Mouse (Mus musculus): Measurements from ENCODE around the gene Thumpd2. TPM values are rescaled to one million over a fixed set of nuclear protein-coding genes. Genes with fewer than 3 reads are reported as not detected.

Thumpd2 gene
- total RNA-seq, 2 experiments from 2014 or later, result 4.7 to 4.8 TPM

DNA sequence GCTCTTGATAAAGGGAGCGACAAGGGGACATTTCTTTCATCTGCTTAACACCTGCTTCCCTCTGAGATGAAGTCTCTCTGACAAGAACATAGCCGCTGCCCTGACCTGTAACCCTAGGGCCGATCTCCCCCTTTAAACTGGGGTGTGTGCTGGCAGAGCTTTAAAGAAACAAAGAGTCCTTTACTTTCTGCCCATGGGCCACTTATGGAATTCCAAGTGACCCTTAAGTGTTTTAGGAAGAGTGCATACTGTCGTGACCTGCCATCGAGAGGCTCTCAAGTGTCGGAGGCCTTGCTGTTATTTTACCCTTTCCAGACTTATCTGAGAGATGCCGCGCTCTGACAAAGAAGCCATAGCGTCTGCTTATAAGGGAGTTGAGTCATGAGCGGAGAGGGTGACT, 84.8 kb downstream of the Thumpd2 start:
- intact Hi-C loops (cut with DNase I), result loop anchor here (5.0 kb wide), 1 partner anchor 153 kb away; no protein-coding TSS in a partner anchor
- DNase-seq, result no peak

DNA sequence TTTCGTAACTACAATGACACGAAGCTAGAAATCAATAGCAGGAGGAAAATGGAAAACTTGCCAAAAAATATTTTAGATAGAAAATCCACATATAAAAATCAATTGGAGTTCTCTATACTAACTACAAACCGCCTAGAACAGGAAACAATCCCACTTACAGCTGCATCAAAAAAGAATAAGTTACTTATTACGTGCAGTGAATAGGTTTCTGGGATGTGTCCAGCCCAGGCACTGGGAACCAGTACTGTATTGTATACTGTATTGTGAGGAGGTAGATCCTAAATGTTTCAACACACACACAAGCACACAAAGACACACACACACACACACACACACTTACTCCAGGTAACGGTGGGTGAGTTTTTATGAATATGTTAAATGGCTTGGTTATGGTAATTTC, 87.6 kb downstream of the Thumpd2 start:
- no peak for DNase-seq
- intact Hi-C loops (cut with DNase I), result no loop called here

Other genes starting within 250 kb of the Thumpd2 start
- under 1 TPM; 0.19 to 0.58 TPM for gene Tmem178, start 120.5 kb downstream of the Thumpd2 start, total RNA-seq (2021)

Data from heart, postnatal 36 days (tissue).